Mouse (Mus musculus): ENCODE data around the gene Dusp28.
A peak's percentile ranks its signal among the peaks of the same experiment; 100 is the strongest.

The Dusp28 gene

GRCm38 (mm10) chr1:92937797-92938196 is 31.0 kb downstream of the Dusp28 start:
- no peak for DNase-seq (ENCODE audit: low spot score)

- no peak for DNase-seq (ENCODE audit: low spot score)
Observed at GRCm38 (mm10) chr1:92939746-92940145, 33.0 kb downstream of the Dusp28 start.

GRCm38 (mm10) chr1:92943219-92943989 is 36.6 kb downstream of the Dusp28 start:
- DNase-seq (ENCODE audit: low spot score), result no peak

GRCm38 (mm10) chr1:92947966-92948365 is 41.2 kb downstream of the Dusp28 start:
- DNase-seq (ENCODE audit: low spot score), result no peak

- peak; percentile 47 for DNase-seq (ENCODE audit: low spot score)
Observed at GRCm38 (mm10) chr1:92949426-92949825, 42.6 kb downstream of the Dusp28 start.

GRCm38 (mm10) chr1:92950607-92951006 is 43.8 kb downstream of the Dusp28 start, which contains the start of gene Gpr35:
TSS of gene Gpr35 (plus strand) at chr1:92950865.
- no peak for DNase-seq (ENCODE audit: low spot score)

GRCm38 (mm10) chr1:92953641-92954040 is 46.9 kb downstream of the Dusp28 start:
- DNase-seq (ENCODE audit: low spot score), result no peak

- DNase-seq (ENCODE audit: low spot score), result peak; percentile 11
Observed at GRCm38 (mm10) chr1:92956571-92957335, 50.0 kb downstream of the Dusp28 start.
